Comparison of ENCODE assay signal across 14 mouse cellular contexts in the genomic region with DNA sequence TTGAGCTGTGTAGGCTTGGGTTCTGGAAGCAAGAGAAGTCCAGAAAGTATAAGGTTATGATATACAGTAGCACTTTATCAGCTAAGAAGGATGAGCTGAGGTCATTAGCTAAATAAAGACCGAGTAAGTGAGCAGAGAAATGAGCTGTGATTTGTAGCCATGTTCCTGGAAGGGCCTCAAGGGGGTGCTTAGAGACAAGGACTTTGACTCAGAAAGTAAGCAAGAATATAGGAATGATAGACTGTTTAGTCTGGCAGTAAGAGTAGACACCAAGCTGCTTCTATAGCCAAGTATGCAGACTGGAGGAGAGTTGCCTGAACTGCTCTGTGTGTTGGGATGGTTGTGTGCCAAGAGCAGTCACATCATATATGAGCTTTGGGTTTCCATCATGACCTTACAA.
"Had no signal": no experiment of that assay in that cellular context is flagged by ENCODE, and none has a peak within 500 bp of the region (broad histone marks: within the 10 kb centered on the region; RNA-seq: fewer than 3 reads in every experiment).

No protein-coding gene starts in this region.

- H3K27me3 ChIP-seq: limb, embryonic 13.5 days; neural tube, embryonic 15.5 days had no signal

- H3K4me3 ChIP-seq: layer of hippocampus, adult 2 months; limb, embryonic 13.5 days; midbrain, embryonic 10.5 days; myocyte; neural tube, embryonic 15.5 days had no signal

- H3K9me3 ChIP-seq: limb, embryonic 13.5 days; midbrain, embryonic 10.5 days; neural tube, embryonic 15.5 days had no signal

- H3K4me2 ChIP-seq: limb, embryonic 13.5 days; neural tube, embryonic 15.5 days had no signal

- H3K4me1 ChIP-seq: limb, embryonic 13.5 days; midbrain, embryonic 10.5 days; neural tube, embryonic 15.5 days had no signal

- H3K27ac ChIP-seq: layer of hippocampus, adult 2 months; limb, embryonic 13.5 days; liver, embryonic 14.5 days; midbrain, embryonic 10.5 days; neural tube, embryonic 15.5 days; stomach, postnatal 0 days had no signal

- DNase-seq: kidney, adult 8-10 months; left cerebral cortex, postnatal 4 days; midbrain, embryonic 14.5 days; right cerebral cortex, adult 18-20 months; right cerebral cortex, postnatal 25 days; thymus, adult 2 months; thymus, postnatal 36 days had no signal

- H3K9ac ChIP-seq: limb, embryonic 13.5 days; liver, embryonic 14.5 days; neural tube, embryonic 15.5 days had no signal
